Mouse (Mus musculus): ENCODE results near the gene Trak1.

Gene Trak1

DNA sequence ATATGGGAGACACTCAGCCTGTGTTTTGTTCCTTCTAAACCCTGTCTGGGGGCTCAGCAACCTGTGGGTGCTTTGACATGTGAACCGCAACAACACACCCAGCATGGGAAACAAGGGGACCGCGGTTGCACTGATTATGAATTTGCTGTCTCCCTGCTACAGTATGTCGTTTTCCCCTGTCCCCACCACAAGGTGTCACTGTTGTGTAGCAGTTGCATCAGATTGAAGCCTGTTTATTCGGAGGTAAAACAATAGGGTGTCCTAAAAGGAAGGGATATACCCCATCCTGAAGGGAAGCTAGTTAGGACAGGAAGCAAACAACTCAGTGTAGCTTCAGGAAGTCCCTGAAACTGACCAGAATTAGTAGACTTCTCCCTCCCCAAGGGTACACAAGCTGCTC, 182.2 kb downstream of the Trak1 start:
- peak in 1 of 2 experiments; percentile 62 for DNase-seq (ENCODE audit: low spot score in 2 of 2)

- DNase-seq (ENCODE audit: low spot score in 2 of 2) = no peak
Observed at GRCm38 (mm10) chr9:121487216-121487615, 189.9 kb downstream of the Trak1 start.

GRCm38 (mm10) chr9:121491592-121492240, 194.4 kb downstream of the Trak1 start:
- no peak for DNase-seq (ENCODE audit: low spot score in 2 of 2)

- DNase-seq (ENCODE audit: low spot score in 2 of 2) = no peak
Observed at GRCm38 (mm10) chr9:121494006-121494767, 196.9 kb downstream of the Trak1 start.

- DNase-seq (ENCODE audit: low spot score in 2 of 2) = no peak
Observed at GRCm38 (mm10) chr9:121495529-121495928, 198.2 kb downstream of the Trak1 start, which contains the start of gene Cck. Cck (minus strand) TSS chr9:121495694.

DNA sequence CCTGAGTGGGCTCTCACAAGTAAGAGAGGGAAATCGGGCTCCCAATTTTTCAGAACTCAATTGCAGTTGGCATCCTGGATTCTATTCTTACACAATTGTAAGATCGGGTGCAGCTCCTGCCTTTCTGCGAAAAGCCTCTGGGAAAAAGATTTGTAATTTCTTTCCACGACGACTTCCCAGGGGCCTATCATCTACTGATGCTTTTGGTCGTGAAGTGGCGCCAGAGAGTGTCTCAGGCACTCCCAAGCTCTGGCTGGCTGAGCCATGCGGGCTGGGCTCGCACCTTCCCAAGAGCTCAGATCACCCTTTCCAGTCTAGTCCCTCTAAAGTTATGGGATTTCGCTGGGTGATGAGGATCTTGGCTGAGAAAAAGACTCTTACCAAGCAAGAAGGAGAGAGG, 198.8 kb downstream of the Trak1 start:
- DNase-seq (ENCODE audit: low spot score in 2 of 2) = no peak

DNA sequence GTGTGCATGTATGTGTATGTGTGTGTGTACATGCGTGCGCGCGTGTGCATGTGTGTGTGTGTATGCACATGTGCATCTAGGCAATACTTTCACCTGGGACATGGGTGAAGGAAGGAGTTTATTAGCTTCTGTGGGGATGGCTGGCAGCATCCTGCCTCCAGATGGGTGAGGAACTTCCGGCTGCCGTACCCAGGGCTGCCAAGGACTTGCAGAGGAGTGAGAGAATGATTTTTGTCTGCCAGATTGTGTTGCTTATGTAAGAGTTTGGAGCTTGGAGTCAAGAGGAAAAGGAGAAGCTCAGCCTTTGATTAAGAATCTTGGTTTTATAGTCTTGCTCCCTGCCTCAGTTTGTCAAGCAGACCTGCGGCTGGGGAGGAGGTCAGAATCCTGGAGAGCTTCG, 208.0 kb downstream of the Trak1 start:
- DNase-seq (ENCODE audit: low spot score in 2 of 2) = no peak

GRCm38 (mm10) chr9:121506478-121507180, 209.3 kb downstream of the Trak1 start:
- DNase-seq (ENCODE audit: low spot score in 2 of 2) = no peak

DNA sequence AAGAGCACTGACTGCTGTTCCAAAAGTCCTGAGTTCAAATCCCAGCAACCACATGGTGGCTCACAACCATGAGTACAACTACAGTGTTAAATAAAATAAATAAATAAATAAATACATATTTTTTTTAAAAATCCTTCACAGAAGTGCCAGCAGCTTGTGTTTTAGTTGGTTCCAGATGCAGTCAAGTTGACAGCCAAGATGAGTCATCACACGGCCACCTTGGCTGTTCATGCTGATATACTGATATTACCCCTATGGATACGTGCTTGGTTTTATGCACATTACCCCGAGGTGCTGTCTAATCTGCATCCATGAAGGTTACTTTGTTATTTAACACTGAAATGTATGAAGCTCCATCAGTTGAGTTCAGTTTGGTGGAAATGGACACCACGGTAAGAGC, 214.6 kb downstream of the Trak1 start:
- no peak for DNase-seq (ENCODE audit: low spot score in 2 of 2)

- DNase-seq (ENCODE audit: low spot score in 2 of 2) = no peak
Observed at GRCm38 (mm10) chr9:121514462-121514861, 217.2 kb downstream of the Trak1 start.

DNA sequence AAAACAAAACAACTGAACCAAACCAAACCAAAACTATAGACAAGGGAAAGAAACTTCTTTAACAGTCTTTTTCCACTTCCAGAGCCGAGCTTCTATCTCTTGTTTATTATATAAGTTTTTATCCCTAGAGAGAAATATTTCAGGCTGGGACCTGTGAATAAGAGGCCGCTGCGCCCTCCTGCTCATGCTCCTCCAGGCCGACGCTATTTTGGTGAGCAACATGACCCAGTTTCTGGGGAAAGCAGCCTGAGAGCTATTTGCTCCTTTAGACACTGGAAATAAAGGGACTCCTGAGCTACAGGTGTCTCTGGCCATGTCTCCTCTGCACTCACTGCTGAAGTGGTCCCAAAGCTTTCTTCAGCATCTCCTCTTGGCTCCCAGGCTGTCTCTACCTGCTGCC, 222.7 kb downstream of the Trak1 start:
- DNase-seq (ENCODE audit: low spot score in 2 of 2) = no peak
